Mouse (Mus musculus) heart, embryonic 14.5 days (tissue): ENCODE data around the gene Gm9803. TPM values are rescaled to one million over a fixed set of nuclear protein-coding genes. Genes with fewer than 3 reads are reported as not detected.

Source experiments
- ATAC-seq: fragments of 200-750 bp; cut with Nextera tagmentation; 2 replicates; pipeline ENCODE4 v1.8.0; 2017; ENCODE audit warnings: low read depth, moderate TSS enrichment; ENCODE audit not compliant: insufficient number of reproducible peaks, insufficient read depth, low FRiP score
- H3K27ac ChIP-seq, 2 experiments: fragments of 200-500 bp in 1 of 2; fragments of 300-500 bp in 1 of 2; sonication (generic) in 1 of 2; replicated peaks in 1 of 2; 2 replicates each; pipeline ENCODE4 v1.5.1; 2012 to 2014; ENCODE audit warnings: low read depth in 2 of 2, low read length in 2 of 2, control low read depth in 1 of 2, mild to moderate bottlenecking in 1 of 2, mixed read lengths in 1 of 2; ENCODE audit not compliant: control insufficient read depth in 1 of 2, insufficient read depth in 1 of 2
- H3K27me3 ChIP-seq: fragments of 300-500 bp; sonication (generic); 2 replicates; pipeline ENCODE4 v1.6.1; 2014; ENCODE audit warnings: mild to moderate bottlenecking, low read length, control low read depth; ENCODE audit not compliant: control insufficient read depth, insufficient read depth
- H3K36me3 ChIP-seq: fragments of 300-500 bp; sonication (generic); 2 replicates; pipeline ENCODE4 v1.6.1; 2014; ENCODE audit warnings: mild to moderate bottlenecking, control low read depth, low read length, mixed read lengths; ENCODE audit not compliant: control insufficient read depth, insufficient read depth
- H3K4me1 ChIP-seq, 2 experiments: fragments of 200-500 bp in 1 of 2; fragments of 300-500 bp in 1 of 2; sonication (generic) in 1 of 2; 2 replicates each; pipeline ENCODE4 v1.6.1; 2012 to 2014; ENCODE audit warnings: low read length in 2 of 2, control low read depth in 1 of 2, mixed read lengths in 1 of 2; ENCODE audit not compliant: control insufficient read depth in 2 of 2, insufficient read depth in 2 of 2
- H3K4me2 ChIP-seq: fragments of 300-500 bp; sonication (generic); 2 replicates; pipeline ENCODE4 v1.6.1; 2014; ENCODE audit warnings: mild to moderate bottlenecking, low read length
- H3K4me3 ChIP-seq, 2 experiments: fragments of 200-500 bp in 1 of 2; fragments of 300-500 bp in 1 of 2; sonication (generic) in 1 of 2; 2 replicates each; pipeline ENCODE4 v1.5.1; 2012 to 2014; ENCODE audit warnings: low read length in 2 of 2, mild to moderate bottlenecking in 2 of 2, control low read depth in 1 of 2, low read depth in 1 of 2, moderate library complexity in 1 of 2; ENCODE audit not compliant: control insufficient read depth in 1 of 2, insufficient read depth in 1 of 2
- H3K9ac ChIP-seq: fragments of 300-500 bp; sonication (generic); 2 replicates; pipeline ENCODE4 v1.6.1; 2014; ENCODE audit warnings: mild to moderate bottlenecking, low read length
- H3K9me3 ChIP-seq: fragments of 300-500 bp; sonication (generic); 2 replicates; pipeline ENCODE4 v1.6.1; 2016; ENCODE audit warnings: low read length, control low read depth; ENCODE audit not compliant: control insufficient read depth
- WGBS: fragments of 180-500 bp; shearing (Covaris S2); extraction: QIAGEN DNeasy Blood & Tissue Kit; methylation state at CpG from one replicate; pipeline ENCODE4 v1.1.7; 2014; 5-methylcytosine and 5-hydroxymethylcytosine counted together
- polyA plus RNA-seq: library from polyadenylated mRNA; unstranded; fragments of >200 nt; fragmentation: Nextera tagmentation; extraction: Ambion mirVana; gene quantifications from 2 replicates; pipeline ENCODE4 v1.2.1, GENCODE M21; 2014

The Gm9803 gene
- polyA plus RNA-seq, 1 experiment from 2014 or later = 16.6 TPM

- no peak overlapping the region; a peak in 1 of 4 replicates for H3K27ac ChIP-seq
These were observed 13.8 kb downstream of the Gm9803 start for GRCm38 (mm10) chr10:43537652-43538051.

GRCm38 (mm10) chr10:43538831-43539230, 14.9 kb downstream of the Gm9803 start:
- Histone ChIP-seq H3K9ac (peak overlapping the region; percentile 25; the same call in 1 of the 2 replicates), H3K27me3 (no peaks in the 10 kb centered on the region), H3K36me3 (peaks cover 23% of the 10 kb centered on the region), H3K27ac (no peak overlapping the region), H3K4me1 (peaks cover 2 to 9% of the 10 kb centered on the region in 2 experiments; a peak in 2 of 4 replicates), H3K4me3 (no peak overlapping the region), H3K9me3 (no peaks in the 10 kb centered on the region), H3K4me2 (0 out of 2 replicates have a peak overlapping the region, but pooled peaks have one; percentile 76)
- ATAC-seq = no peak
- 84% methylated on average over 5 of the region's 5 CpGs for WGBS

More at GRCm38 (mm10) chr10:43537652-43538051, 13.8 kb downstream of the Gm9803 start:
- Histone ChIP-seq H3K9ac (no peak overlapping the region; the same call in 1 of the 2 replicates), H3K36me3 (peaks cover 32% of the 10 kb centered on the region), H3K4me3 (no peak overlapping the region), H3K4me2 (no peak overlapping the region), H3K4me1 (peaks cover 2 to 9% of the 10 kb centered on the region in 2 experiments; a peak in 2 of 4 replicates), H3K27me3 (no peaks in the 10 kb centered on the region), H3K9me3 (no peaks in the 10 kb centered on the region)
- ATAC-seq = no peak
- WGBS = 87% methylated on average over 7 of the region's 7 CpGs

GRCm38 (mm10) chr10:43539746-43540310, 15.9 kb downstream of the Gm9803 start:
- H3K36me3 ChIP-seq = peaks cover 18% of the 10 kb centered on the region
- no peaks in the 10 kb centered on the region for H3K9me3 ChIP-seq
- H3K4me3 ChIP-seq = peak overlapping the region; percentile 77 to 86
- ATAC-seq = no peak
- no peaks in the 10 kb centered on the region for H3K27me3 ChIP-seq
- 5% methylated on average over 12 of the region's 12 CpGs for WGBS
- H3K4me1 ChIP-seq = peaks cover 2 to 9% of the 10 kb centered on the region in 2 experiments; a peak in 2 of 4 replicates
- H3K9ac ChIP-seq = peak overlapping the region; percentile 95
- peak overlapping the region; percentile 76 for H3K4me2 ChIP-seq
- peak overlapping the region; percentile 76 to 92 for H3K27ac ChIP-seq

- Histone ChIP-seq H3K9ac (peak within 1 kb of the TSS; percentile 95), H3K4me1 (peaks cover 2 to 9% of the 10 kb centered on the region in 2 experiments; a peak in 2 of 4 replicates), H3K4me2 (peak within 1 kb of the TSS; percentile 76), H3K9me3 (no peaks in the 10 kb centered on the region), H3K27ac (peak within 1 kb of the TSS; percentile 76 to 92), H3K4me3 (peak within 1 kb of the TSS; percentile 77 to 86), H3K36me3 (peaks cover 14% of the 10 kb centered on the region), H3K27me3 (no peaks in the 10 kb centered on the region)
- peak; percentile 97 for ATAC-seq
- WGBS = under 1% methylated on average over 35 of the region's 56 CpGs
These were observed 16.7 kb downstream of the Gm9803 start, which contains the start of gene 1700021F05Rik for GRCm38 (mm10) chr10:43540442-43541152. Gene 1700021F05Rik, minus strand, starts transcription at chr10:43540994.

GRCm38 (mm10) chr10:43541153-43541544, 17.3 kb downstream of the Gm9803 start:
- Histone ChIP-seq H3K4me2 (peak overlapping the region; percentile 46), H3K9ac (peak overlapping the region; percentile 95; the same call in 1 of the 2 replicates), H3K27ac (0 out of 4 replicates have a peak overlapping the region, but pooled peaks of 1 of the 2 experiments have one; percentile 21), H3K27me3 (no peaks in the 10 kb centered on the region), H3K4me3 (peak overlapping the region in 1 of 2 experiments; percentile 86; a peak in 1 of 4 replicates), H3K36me3 (peaks cover 9% of the 10 kb centered on the region), H3K4me1 (peaks cover 2 to 9% of the 10 kb centered on the region in 2 experiments; a peak in 2 of 4 replicates), H3K9me3 (no peaks in the 10 kb centered on the region)
- WGBS = 46% methylated on average over 7 of the region's 8 CpGs
- no peak for ATAC-seq

- Histone ChIP-seq H3K4me2 (no peak overlapping the region), H3K27me3 (no peaks in the 10 kb centered on the region), H3K27ac (no peak overlapping the region), H3K4me3 (no peak overlapping the region), H3K9ac (no peak overlapping the region), H3K36me3 (no peaks in the 10 kb centered on the region), H3K9me3 (no peaks in the 10 kb centered on the region), H3K4me1 (no peaks in the 10 kb centered on the region)
- ATAC-seq = no peak
- WGBS = 65% methylated on average over 5 of the region's 5 CpGs
These were observed 25.5 kb downstream of the Gm9803 start for GRCm38 (mm10) chr10:43549411-43549810.

- ATAC-seq = no peak
These were observed 27.0 kb downstream of the Gm9803 start for GRCm38 (mm10) chr10:43550923-43551322.

More at GRCm38 (mm10) chr10:43550923-43551322, 27.0 kb downstream of the Gm9803 start:
- Histone ChIP-seq H3K36me3 (no peaks in the 10 kb centered on the region), H3K9me3 (no peaks in the 10 kb centered on the region), H3K27ac (no peak overlapping the region), H3K4me2 (no peak overlapping the region), H3K9ac (no peak overlapping the region), H3K27me3 (no peaks in the 10 kb centered on the region), H3K4me3 (no peak overlapping the region), H3K4me1 (no peaks in the 10 kb centered on the region)
- 19% methylated on average over 3 of the region's 3 CpGs for WGBS
